Mouse (Mus musculus) lung, postnatal 0 days (tissue): Measurements from ENCODE around the gene Rnf169.

ENCODE experiments used
- CTCF ChIP-seq: IDR thresholded peaks from 2 replicates; pipeline ENCODE4 v1.5.1; 2016; ENCODE audit warnings: antibody characterized with exemption, mild to moderate bottlenecking
- EP300 ChIP-seq: IDR thresholded peaks from 2 replicates; pipeline ENCODE4 v1.6.1; 2016; ENCODE audit warnings: antibody characterized with exemption, mild to moderate bottlenecking, control low read depth

DNA sequence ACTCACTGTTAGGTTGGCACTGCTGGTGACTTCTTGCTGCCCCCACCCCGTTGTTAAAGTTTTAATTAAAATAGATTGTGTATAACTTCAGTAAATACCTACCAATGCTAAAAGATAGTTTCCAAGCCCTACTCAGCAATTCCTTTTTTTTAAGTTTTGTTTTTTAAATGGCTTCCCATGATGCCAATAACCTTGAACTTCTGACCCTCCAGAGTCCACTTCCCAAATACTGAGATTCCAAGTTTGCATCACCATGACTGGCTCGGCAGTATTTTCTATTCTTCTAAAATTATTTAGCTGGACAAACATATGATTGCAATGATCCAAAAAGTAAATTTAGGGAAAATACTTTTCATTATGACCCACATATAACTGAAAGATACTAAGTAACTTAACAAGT lies 2.2 kb downstream of the Rnf169 start:
- TF ChIP-seq CTCF = no peak
- TF ChIP-seq EP300 = no peak
